Comparison of ENCODE assay signal across 13 mouse cellular contexts in the genomic region with DNA sequence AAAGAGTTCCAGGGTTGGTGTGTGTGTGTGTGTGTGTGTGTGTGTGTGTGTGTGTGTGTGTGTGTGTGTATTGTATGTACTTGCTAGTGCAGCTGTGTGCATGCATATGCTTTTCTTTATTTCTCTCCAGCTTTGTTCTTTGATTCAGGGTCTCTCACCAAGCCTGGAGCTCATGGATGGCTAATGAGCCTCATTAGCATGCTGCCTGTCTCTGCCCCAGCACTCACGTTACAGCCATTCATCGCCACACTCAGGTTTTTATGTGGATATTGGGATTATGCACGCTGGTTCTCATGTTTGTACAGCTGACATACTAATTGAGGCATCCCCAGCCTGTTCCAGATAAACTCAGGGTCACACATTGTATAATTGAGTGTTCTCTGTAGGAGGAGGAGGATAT.
"Had no signal": no experiment of that assay in that cellular context is flagged by ENCODE, and none has a peak within 500 bp of the region (broad histone marks: within the 10 kb centered on the region; RNA-seq: fewer than 3 reads in every experiment).

No protein-coding gene starts in this region.

- H3K27ac ChIP-seq: kidney, embryonic 15.5 days; left cerebral cortex, adult 2 months; liver, embryonic 13.5 days; midbrain, embryonic 15.5 days had no signal

- H3K27me3 ChIP-seq: kidney, embryonic 15.5 days; liver, embryonic 13.5 days; midbrain, embryonic 15.5 days had no signal

- DNase-seq: kidney, adult 11 months; kidney, adult 8-10 months; kidney, postnatal 10 days; kidney, postnatal 36 days; layer of hippocampus, postnatal 36 days; liver, embryonic 13.5 days; lung, adult 2 months; lung, postnatal 14 days; lung, postnatal 4 days; thymus, postnatal 25 days had no signal

- H3K4me2 ChIP-seq: kidney, embryonic 15.5 days; liver, embryonic 13.5 days; midbrain, embryonic 15.5 days had no signal

- H3K36me3 ChIP-seq: kidney, embryonic 15.5 days; liver, embryonic 13.5 days; midbrain, embryonic 15.5 days had no signal

- H3K9me3 ChIP-seq: kidney, embryonic 15.5 days; liver, embryonic 13.5 days; midbrain, embryonic 15.5 days had no signal

- ATAC-seq: midbrain, embryonic 15.5 days had no signal

- H3K9ac ChIP-seq: kidney, embryonic 15.5 days; liver, embryonic 13.5 days; midbrain, embryonic 15.5 days had no signal

- H3K4me1 ChIP-seq: kidney, embryonic 15.5 days; liver, embryonic 13.5 days; midbrain, embryonic 15.5 days had no signal

- H3K4me3 ChIP-seq: kidney, embryonic 15.5 days; left cerebral cortex, adult 2 months; liver, embryonic 13.5 days; midbrain, embryonic 15.5 days had no signal
